Mouse (Mus musculus) liver, postnatal 0 days (tissue): ENCODE measurements around the gene Kdm8.

ENCODE experiments used
- CTCF ChIP-seq: sonication (generic); IDR thresholded peaks from 2 replicates; pipeline ENCODE4 v1.5.1; 2016; ENCODE audit warnings: antibody characterized with exemption, low read depth
- EP300 ChIP-seq: IDR thresholded peaks from 2 replicates; pipeline ENCODE4 v1.6.1; 2016; ENCODE audit warnings: antibody characterized with exemption, low read depth, mild to moderate bottlenecking

DNA sequence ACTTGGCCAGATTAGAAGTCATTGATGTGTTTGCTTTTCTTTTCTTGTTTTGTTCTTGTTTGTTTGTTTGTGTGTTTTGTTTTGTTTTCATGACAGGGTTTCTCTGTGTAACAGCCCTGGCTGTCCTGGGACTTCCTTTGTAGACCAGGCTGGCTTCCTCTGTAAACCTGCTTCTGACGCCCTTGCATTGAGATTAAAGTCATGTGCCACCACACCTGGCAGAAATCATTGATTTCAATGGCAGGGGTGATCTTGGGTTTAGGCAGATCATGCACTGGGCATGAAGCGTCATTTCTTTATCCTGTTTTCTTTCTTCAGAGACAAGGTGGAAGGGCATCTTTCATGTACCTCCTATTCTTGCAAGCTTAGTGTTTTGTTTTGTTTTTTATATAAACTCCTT, 62.8 kb downstream of the Kdm8 start:
- TF ChIP-seq CTCF: no peak
- TF ChIP-seq EP300: no peak
